Mouse (Mus musculus): ENCODE measurements at regions not wholly inside any gene's neighbourhood (a gene's known extent, or its start where the extent isn't known, plus 50 kb on each side); places are given as distances from the start of the nearest gene placed in this dataset. TPM values are rescaled to one million over a fixed set of nuclear protein-coding genes. Genes with fewer than 3 reads are reported as not detected.

GRCm38 (mm10) chr7:61878585-61878984, 467.8 kb upstream of the Ndn start:
- DNase-seq (ENCODE audit: low spot score) (no peak), ATAC-seq (ENCODE audit: insufficient read depth, low FRiP score, low TSS enrichment) (no peak)
- Histone ChIP-seq H3K27me3 (ENCODE audit: control insufficient read depth, insufficient read depth, low read length) (no peaks in the 10 kb centered on the region), H3K36me3 (ENCODE audit: control insufficient read depth, insufficient read depth, low read length) (no peaks in the 10 kb centered on the region), H3K4me1 (ENCODE audit: control insufficient read depth, insufficient read depth, low read length) (no peaks in the 10 kb centered on the region), H3K9me3 (ENCODE audit: control insufficient read depth, low read length) (no peaks in the 10 kb centered on the region), H3K9ac (ENCODE audit: low read length) (no peak overlapping the region), H3K4me3 (ENCODE audit: low read depth, low read length) (no peak overlapping the region), H3K4me2 (ENCODE audit: low read depth) (no peak overlapping the region), H3K27ac (ENCODE audit: low read depth, low read length) (no peak overlapping the region)

MicroRNAs in the stretch of these regions (microRNA counts, 519-probe panel; counts per million panel counts)
- microRNA mmu-miR-344 = 2,883 counts per million, percentile 63 among the panel's probes with 10 or more counts

Small RNA genes in the stretch of these regions (microRNA-seq; reads per million reads assigned to microRNA genes)
- gene Gm22466 (not detected), gene Gm23490 (not detected), gene Gm23873 (1.0 reads per million), gene Gm23917 (not detected), gene Gm23962 (not detected), gene Gm25533 (not detected), gene Mir344 (not detected), gene Mir344b (1.0 reads per million), gene Mir344c (not detected), gene Mir344d-1 (not detected), gene Mir344d-2 (not detected), gene Mir344d-3 (not detected), gene Mir344e (4.2 reads per million, percentile 10 among the genes with 10 or more reads in this experiment), gene Mir344h-1 (not detected), gene Mir344h-2 (not detected)

All from neural tube, embryonic 11.5 days (tissue).